Mouse (Mus musculus) thymus, adult 18-20 months (tissue): Measurements from ENCODE around the gene Dstn.

Experiments
- DNase-seq, 2 experiments: peaks; one replicate each; pipeline ENCODE4 v3.0.0; 2022; ENCODE audit warnings: mixed read lengths in 2 of 2

Gene Dstn

GRCm38 (mm10) chr2:143914760-143915599, at the start of gene Dstn:
Dstn (plus strand) TSS chr2:143915320.
- DNase-seq: peak; percentile 84 to 89

DNA sequence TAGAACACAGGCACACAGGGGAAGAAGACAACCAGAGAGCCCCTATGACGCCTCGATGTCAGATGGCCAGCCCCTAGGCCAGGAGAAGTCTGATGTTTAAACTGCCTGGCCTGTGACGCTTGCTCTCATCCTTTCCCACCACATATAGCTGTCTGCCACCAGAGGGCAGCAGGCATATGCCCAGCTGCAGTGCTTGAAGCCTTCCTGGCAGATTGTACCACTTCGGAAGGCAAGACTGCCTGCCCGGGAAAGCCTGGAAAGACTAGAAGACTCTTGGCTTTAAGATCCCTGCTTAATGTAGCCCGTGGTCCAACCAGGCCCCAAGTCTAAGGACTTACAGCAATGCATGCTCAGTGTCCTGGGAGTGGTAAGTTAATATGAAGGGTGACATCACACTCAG, 47.8 kb upstream of the Dstn start:
- peak; percentile 13 to 20 for DNase-seq

DNA sequence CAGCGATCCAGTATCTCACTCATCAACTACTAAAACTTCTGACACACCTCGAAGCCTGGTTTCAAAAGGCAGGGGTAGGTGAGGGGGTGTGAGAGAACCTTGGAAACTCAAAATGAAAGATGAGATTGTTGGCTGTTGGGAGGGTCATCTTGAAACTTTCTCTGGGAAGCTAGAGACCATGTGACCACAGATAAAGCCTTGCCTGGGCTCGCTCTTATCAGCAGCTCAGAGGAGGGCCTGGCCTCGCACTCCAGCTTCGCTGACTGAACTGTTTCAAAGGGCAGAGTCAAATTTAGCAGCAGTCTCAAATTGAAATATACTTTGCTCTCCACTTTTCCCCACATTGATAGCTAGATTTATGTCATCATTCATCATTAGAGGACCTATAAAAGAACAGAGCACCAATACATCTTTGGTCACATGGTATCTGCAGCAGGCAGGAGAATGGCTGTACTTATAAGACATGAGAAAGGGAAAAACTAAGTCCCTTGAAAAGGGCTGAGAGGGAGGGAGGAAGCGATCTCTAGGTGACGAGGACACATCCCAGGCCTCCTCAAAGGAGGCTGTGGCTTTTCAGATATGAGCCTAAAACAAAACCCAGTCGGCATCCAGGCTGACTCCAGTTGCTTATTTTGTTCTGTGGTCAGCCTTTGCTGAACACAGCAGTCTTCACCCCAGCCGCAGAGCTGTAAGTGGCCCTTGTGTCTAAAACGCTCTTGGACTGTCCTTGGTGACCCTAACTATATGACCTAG, 44.0 kb upstream of the Dstn start:
- no peak for DNase-seq

- no peak for DNase-seq
These were observed 39.1 kb upstream of the Dstn start for GRCm38 (mm10) chr2:143876026-143876425.

DNA sequence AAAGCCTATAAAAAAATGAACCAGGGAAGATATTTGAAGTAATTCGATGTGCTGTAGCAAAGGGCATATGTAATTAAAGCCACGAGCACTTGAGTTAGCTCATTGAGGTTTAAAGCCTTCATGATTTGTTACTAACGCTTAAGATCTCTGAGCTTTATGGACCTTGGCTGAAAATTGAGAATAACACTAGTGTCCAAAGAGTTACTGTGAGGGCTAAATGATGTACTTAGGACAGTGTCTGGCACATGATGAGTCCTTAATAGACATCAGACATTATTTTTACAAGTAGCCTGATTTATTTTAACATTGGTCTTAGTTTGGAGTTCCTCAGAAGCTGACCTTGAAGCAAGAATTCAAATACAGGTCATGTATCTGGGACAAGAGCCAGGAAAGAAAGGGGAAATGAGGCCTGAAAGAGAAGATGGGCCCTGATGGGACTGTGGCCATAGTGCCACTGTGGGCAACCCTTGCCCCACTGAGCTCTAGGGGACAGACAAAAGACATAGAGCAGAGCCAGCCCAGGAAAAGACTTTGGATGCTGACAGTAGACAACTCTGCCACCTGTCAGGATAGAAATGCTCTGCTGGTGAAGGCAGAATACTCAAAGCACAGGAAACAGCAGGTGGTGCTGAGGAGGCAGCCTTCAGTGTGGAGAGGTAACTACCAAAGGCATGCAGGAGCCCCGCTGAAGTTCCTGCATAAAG, 38.0 kb upstream of the Dstn start:
- DNase-seq: no peak

GRCm38 (mm10) chr2:143879311-143879710, 35.8 kb upstream of the Dstn start:
- DNase-seq: no peak

DNA sequence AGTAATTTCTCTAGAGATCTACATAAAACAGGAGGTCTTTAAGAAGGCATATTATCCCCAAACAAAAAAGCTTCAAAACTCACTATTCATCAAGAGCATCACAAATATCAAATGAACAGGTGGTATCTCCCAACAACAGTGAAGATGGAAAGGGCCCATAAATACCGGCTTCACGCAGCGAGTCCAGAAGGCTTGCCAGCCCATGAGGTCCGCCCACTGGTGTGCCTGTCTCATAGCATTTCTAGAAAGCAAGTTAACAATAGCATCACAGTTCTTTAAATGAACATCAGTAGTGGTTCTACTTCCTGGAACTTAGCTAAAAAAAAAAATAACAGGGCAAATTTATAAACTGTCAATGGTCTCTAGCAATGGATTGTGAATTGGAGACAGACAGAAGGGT, 33.1 kb upstream of the Dstn start:
- DNase-seq: no peak

DNA sequence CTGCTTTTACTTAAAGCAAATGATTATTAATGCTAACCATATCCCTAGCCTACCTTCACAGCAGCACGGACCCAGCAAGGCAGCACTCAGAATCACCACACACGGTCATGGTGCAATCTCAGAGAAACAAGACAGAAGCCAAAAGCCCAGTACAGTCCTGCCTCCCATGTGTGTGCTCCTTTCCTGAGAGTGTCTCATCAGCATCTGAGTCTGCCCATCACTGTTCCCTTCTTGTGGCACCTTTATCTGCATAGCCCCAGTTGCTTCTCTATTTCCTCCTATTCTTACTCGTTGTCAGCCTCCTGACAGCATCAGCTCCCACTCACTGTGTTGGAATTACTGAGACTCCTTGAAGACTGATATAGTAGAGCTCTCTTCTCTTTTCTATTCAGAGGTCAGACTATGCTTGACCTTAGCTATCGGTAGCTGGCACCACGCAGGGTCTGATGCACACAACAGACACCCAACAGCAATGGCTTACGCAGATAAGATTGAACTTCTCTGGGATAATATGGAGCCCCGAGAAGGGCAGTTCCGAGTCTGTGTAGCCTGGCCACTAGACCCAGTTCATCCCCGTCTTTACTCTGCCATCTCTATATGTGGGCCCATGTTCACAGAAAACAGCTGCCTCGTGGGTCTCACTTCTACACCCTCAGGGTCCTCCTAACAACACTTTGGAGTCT, 32.4 kb upstream of the Dstn start:
- DNase-seq: no peak

DNA sequence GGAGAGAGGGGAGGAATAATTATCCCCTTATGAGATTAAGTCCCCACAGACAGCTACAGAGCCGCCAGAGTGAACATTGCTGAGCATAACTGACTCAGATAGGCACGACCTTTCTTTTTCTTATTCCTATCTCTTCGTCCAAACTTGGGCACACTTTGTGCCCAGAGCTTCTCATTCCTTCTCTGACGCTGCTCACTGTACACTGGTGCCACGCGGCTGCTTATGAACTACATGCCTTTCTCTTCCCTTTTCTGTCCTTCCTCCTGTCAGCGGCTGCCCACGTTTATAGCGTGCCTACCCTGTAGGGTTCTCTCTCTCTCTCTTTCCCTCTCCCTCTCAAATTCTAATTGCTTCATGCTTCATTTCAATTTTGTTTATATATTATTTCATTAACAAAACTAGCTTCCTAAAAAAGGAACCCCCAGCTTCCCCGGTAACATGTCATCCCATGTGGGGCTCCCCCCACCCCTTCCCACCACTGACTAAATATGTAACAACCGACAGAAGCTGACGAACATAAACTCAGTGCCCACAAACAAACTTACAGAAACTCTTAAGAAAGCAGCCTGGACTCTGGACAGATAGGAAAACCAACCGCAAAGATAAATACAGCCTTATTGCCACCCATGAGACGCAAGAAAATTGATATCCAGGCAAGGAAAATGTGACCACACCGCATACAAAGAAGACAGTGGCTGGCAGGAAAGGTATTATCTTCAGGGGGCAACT, 25.8 kb upstream of the Dstn start:
- DNase-seq: no peak

GRCm38 (mm10) chr2:143889860-143890433, 25.2 kb upstream of the Dstn start:
- DNase-seq: no peak

GRCm38 (mm10) chr2:143891302-143892048, 23.6 kb upstream of the Dstn start:
- no peak for DNase-seq

- no peak for DNase-seq
These were observed 15.5 kb upstream of the Dstn start for GRCm38 (mm10) chr2:143899470-143900220.

GRCm38 (mm10) chr2:143900821-143901351, 14.2 kb upstream of the Dstn start:
- DNase-seq: no peak

GRCm38 (mm10) chr2:143903376-143904045, 11.6 kb upstream of the Dstn start:
- DNase-seq: no peak

DNA sequence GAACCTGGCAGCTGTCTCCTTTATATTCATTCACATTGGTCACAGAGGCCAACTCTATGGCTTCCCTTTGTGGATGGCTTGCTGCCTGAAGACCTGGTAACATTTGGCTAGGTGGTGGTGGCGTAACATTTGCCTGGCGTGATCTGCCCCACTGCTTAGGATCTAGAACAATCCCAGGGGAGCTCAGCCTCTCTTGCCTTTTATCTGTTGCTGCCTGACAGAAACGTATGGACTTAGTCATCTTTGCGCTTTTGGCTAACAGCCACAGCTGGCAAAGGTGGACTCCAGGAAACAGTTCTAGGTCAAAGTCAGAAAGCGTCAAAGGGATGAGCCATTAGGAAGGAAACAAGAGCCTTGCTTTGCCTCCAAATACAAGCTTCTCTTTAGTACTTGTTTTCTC, 10.2 kb upstream of the Dstn start:
- no peak for DNase-seq

- DNase-seq: no peak
These were observed 5.9 kb upstream of the Dstn start for GRCm38 (mm10) chr2:143909230-143909629.

DNA sequence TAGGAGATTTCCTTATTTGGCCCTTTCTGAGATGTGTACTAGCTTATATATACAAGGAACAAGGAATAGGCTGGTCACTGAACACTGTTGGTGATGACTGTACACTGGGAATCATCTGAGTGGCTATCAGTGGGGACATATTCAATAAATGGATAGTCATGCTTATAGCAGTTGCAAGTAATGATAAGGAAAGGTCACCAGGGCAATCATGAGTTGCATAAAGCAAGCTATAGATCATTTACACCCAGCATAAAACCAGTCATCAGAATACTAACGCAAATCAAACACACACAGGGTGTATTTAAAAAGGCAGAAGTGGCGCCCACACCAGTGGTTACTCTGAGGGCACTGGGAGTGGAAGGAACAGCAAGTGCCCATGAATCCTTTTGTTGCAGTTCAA, 2.9 kb upstream of the Dstn start:
- no peak for DNase-seq

DNA sequence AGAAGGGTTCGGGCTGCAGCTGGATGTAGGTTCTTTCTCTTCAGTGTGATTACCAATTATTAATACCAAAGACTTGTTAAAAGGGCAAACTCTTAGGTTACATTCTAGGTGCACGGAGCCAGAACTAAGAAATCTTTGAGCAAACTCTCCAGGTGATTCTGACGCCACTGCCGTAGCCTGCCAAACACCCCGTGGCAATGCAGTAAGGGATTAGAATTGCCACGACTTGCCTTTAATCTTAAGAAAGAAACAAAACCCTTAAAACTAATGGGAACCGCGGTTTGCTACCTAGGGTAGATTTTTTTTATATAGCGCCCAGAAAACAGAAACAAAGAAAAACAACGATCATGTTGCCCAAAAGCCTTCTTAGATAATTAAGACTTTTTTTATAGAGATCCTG, 899 bp upstream of the Dstn start:
- no peak for DNase-seq

GRCm38 (mm10) chr2:143915600-143916135, 548 bp downstream of the Dstn start:
- no peak for DNase-seq
